Mouse (Mus musculus) adrenal gland, adult 18-20 months (tissue): ENCODE measurements around the gene Morn1. TPM values are rescaled to one million over a fixed set of nuclear protein-coding genes. Genes with fewer than 3 reads are reported as not detected.
A peak's percentile ranks its signal among the peaks of the same experiment; 100 is the strongest.

Experiments used
- DNase-seq, 2 experiments: peaks; one replicate each; pipeline ENCODE4 v3.0.0; 2021 to 2022; ENCODE audit warnings: low spot score in 2 of 2
- long read RNA-seq, 2 experiments: library from polyadenylated mRNA; stranded (forward); transcript quantifications; one replicate each; pipeline ENCODE4 v2.0.0; 2021
- total RNA-seq, 2 experiments: library from RNA; stranded (reverse); gene quantifications; 1 replicate in 1 of 2; 2 replicates in 1 of 2; pipeline ENCODE4 v1.2.3; 2021

The Morn1 gene
- 1 to 10 TPM; 6.6 to 9.8 TPM for total RNA-seq
- long read RNA-seq, experiment 1, partial matches to known transcripts: 1 of 5 reads
- long read RNA-seq, experiment 1, other reads (novel, unspliced or antisense): 2 of 5 reads
- long read RNA-seq, experiment 2, transcript Morn1-201 (14 exons, 1,659 nt): major isoform, 7 of 8 reads
- long read RNA-seq, experiment 2, partial matches to known transcripts: 0 of 8 reads
- long read RNA-seq, experiment 2, other reads (novel, unspliced or antisense): 1 of 8 reads

GRCm38 (mm10) chr4:155086108-155087024 lies at the start of gene Morn1, which contains the start of gene Rer1:
TSS of gene Morn1 (plus strand) at chr4:155086577.
TSS of gene Rer1 (minus strand) at chr4:155086382.
- DNase-seq: peak; percentile 98

GRCm38 (mm10) chr4:155040197-155040596 lies 46.2 kb upstream of the Morn1 start:
- DNase-seq: no peak

GRCm38 (mm10) chr4:155040696-155041095 lies 45.7 kb upstream of the Morn1 start:
- DNase-seq: no peak

- DNase-seq: no peak
These were observed 43.6 kb upstream of the Morn1 start for GRCm38 (mm10) chr4:155042606-155043288.

GRCm38 (mm10) chr4:155043289-155043625 lies 43.1 kb upstream of the Morn1 start:
- DNase-seq: no peak

- DNase-seq: no peak
These were observed 39.7 kb upstream of the Morn1 start for GRCm38 (mm10) chr4:155046636-155047035.

- no peak for DNase-seq
These were observed 36.3 kb upstream of the Morn1 start for GRCm38 (mm10) chr4:155050116-155050515.

GRCm38 (mm10) chr4:155056724-155057123 lies 29.7 kb upstream of the Morn1 start, which contains the start of gene Plch2:
TSS of gene Plch2 (minus strand) at chr4:155056784.
- no peak for DNase-seq

- DNase-seq: no peak
These were observed 28.1 kb upstream of the Morn1 start for GRCm38 (mm10) chr4:155058325-155058724.

- DNase-seq: no peak
These were observed 22.5 kb upstream of the Morn1 start for GRCm38 (mm10) chr4:155063895-155064294.

- no peak for DNase-seq
These were observed 21.9 kb upstream of the Morn1 start for GRCm38 (mm10) chr4:155064474-155064873.

GRCm38 (mm10) chr4:155065970-155066833 lies 20.2 kb upstream of the Morn1 start:
- peak; percentile 83 to 84 for DNase-seq

GRCm38 (mm10) chr4:155066834-155067522 lies 19.4 kb upstream of the Morn1 start, which contains the start of gene Pex10:
TSS of gene Pex10 (plus strand) at chr4:155067016.
- peak; percentile 97 to 98 for DNase-seq

GRCm38 (mm10) chr4:155068357-155068972 lies 17.9 kb upstream of the Morn1 start:
- DNase-seq: no peak

- no peak for DNase-seq
These were observed 17.2 kb upstream of the Morn1 start for GRCm38 (mm10) chr4:155069191-155069590.

GRCm38 (mm10) chr4:155070199-155070598 lies 16.2 kb upstream of the Morn1 start:
- no peak for DNase-seq

GRCm38 (mm10) chr4:155070921-155071320 lies 15.5 kb upstream of the Morn1 start:
- no peak for DNase-seq

- no peak for DNase-seq
These were observed 12.0 kb upstream of the Morn1 start for GRCm38 (mm10) chr4:155074418-155074817.

- no peak for DNase-seq
These were observed 11.2 kb upstream of the Morn1 start for GRCm38 (mm10) chr4:155075137-155075536.
